Mouse (Mus musculus) megakaryocyte, embryonic 14.5 days (primary cell): ENCODE measurements around the gene Eif4e2.

ENCODE experiments used
- FLI1 ChIP-seq: IDR thresholded peaks from 2 replicates; pipeline ENCODE4 v1.6.1; 2012; ENCODE audit warnings: low read length, inconsistent platforms, mixed read lengths
- GATA1 ChIP-seq: IDR thresholded peaks from 3 replicates; pipeline ENCODE4 v1.6.1; 2012; ENCODE audit warnings: mixed read lengths, low read length, inconsistent platforms, borderline replicate concordance

DNA sequence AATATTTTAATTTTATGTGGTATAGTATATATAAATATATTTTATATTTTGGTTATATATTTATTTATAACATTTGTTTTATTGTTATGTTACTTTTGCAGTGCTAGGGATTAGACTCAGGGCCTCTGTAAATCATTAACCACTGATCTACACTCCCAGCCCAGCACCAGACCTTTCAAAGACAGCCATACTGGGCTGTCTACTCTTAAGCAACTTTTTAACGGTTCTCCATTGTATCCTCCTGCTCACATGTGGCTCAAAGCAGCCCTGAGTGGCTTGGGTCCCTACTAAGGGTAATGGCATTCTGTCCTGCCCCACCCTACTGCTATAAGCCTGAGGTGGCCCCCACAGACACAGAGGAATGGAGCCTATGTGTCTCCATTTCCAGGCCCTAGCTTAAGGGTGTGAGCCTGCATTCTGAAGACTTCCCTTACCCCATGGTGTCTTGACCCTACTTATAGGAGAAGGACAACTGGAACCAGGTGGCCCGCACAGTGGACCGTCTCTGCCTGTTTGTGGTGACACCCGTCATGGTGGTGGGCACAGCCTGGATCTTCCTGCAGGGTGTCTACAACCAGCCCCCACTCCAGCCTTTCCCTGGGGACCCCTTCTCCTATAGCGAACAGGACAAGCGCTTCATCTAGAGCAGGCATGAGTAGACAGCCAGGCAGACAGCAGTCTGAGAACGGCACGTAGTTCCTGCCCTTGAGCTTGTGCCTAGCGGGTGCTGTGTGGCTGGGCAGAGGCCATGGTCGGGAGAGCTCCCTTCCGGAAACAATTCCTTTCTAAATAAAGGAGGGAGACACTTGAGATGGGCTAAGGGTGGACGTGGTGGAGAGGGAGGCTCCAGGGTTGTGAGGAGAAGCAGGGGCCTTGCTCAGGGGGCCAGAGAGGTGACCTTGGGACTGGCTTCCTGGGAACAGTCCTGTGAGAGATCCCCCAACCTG is 15.3 kb upstream of the Eif4e2 start:
- TF ChIP-seq FLI1 (no peak), GATA1 (no peak)
